9 mouse cellular contexts compared by ENCODE assay signal in the genomic region with DNA sequence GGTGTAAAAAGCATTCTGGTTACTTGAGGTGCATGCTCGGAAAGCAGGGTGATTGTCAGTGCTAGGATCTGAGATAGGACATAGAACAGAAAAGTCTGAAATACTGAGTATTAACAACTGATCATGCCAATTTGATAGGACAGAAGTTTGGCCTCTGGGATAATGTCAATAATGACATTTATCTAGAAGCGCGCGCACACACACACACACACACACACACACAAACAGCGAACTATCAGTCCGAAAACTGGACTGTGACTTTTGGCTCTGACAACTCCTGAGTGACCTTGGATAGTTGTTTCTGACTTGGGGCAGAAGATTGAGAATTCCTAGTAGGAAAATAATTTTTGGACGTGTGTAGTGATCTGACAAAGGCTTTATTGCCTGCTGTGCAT. TPM values are rescaled to one million over a fixed set of nuclear protein-coding genes. Genes with fewer than 3 reads are reported as not detected.
A peak's percentile ranks its signal among the peaks of the same experiment; 100 is the strongest.
DNase-seq lines count a peak whose midpoint lies in the region; ATAC-seq and TF ChIP-seq lines count a peak whose summit lies in the region.
"Had no signal": no experiment of that assay in that cellular context is flagged by ENCODE, and none has a peak within 500 bp of the region (broad histone marks: within the 10 kb centered on the region; RNA-seq: fewer than 3 reads in every experiment).

No protein-coding gene starts in this region.

- peak overlapping the region; percentile 91 for H3K4me2 ChIP-seq in kidney, postnatal 0 days (ENCODE audit: low read length)
- H3K4me2 ChIP-seq in embryonic facial prominence, embryonic 12.5 days (replicated peaks), result peak overlapping the region; percentile 90
- H3K4me2 ChIP-seq in hindbrain, postnatal 0 days (ENCODE audit: low read depth, low read length), result peak overlapping the region; percentile 86
- H3K4me2 ChIP-seq in midbrain, embryonic 16.5 days (ENCODE audit: low read length), result peak overlapping the region; percentile 69

- peak overlapping the region; percentile 89 for H3K9ac ChIP-seq in kidney, postnatal 0 days (ENCODE audit: low read depth, low read length)
- peak overlapping the region; percentile 91 for H3K9ac ChIP-seq in embryonic facial prominence, embryonic 12.5 days
- H3K9ac ChIP-seq in hindbrain, postnatal 0 days (replicated peaks; ENCODE audit: low read length), result peak overlapping the region; percentile 81
- H3K9ac ChIP-seq in midbrain, embryonic 16.5 days (ENCODE audit: low read depth, low read length), result peak overlapping the region; percentile 89

- ATAC-seq in kidney, postnatal 0 days (replicated peaks; ENCODE audit: low FRiP score, low read depth), result no peak
- no peak for ATAC-seq in embryonic facial prominence, embryonic 12.5 days (ENCODE audit: insufficient number of reproducible peaks, insufficient read depth, low FRiP score, low TSS enrichment)
- no peak for ATAC-seq in hindbrain, postnatal 0 days
- ATAC-seq in midbrain, embryonic 16.5 days, result no peak

- H3K4me1 ChIP-seq in kidney, postnatal 0 days (replicated peaks; ENCODE audit: insufficient read depth, low read length), result peaks cover 10% of the 10 kb centered on the region
- H3K4me1 ChIP-seq in embryonic facial prominence, embryonic 12.5 days, result peaks cover 20% of the 10 kb centered on the region
- peaks cover 11% of the 10 kb centered on the region; the same call in 1 of the 2 replicates for H3K4me1 ChIP-seq in hindbrain, postnatal 0 days (ENCODE audit: insufficient read depth, low read length)
- H3K4me1 ChIP-seq in midbrain, embryonic 16.5 days (ENCODE audit: control insufficient read depth, insufficient read depth, low read length), result peaks cover 32% of the 10 kb centered on the region

- no peak for DNase-seq in kidney, postnatal 0 days (ENCODE audit: low spot score)
- DNase-seq in kidney, adult 18-20 months, result no peak
- no peak for DNase-seq in hindbrain, postnatal 0 days (ENCODE audit: low spot score)
- no peak for DNase-seq in Muller cell, postnatal 12 days (ENCODE audit: inconsistent ontology term)
- no peak for DNase-seq in embryo, embryonic 10.5 days (ENCODE audit: low spot score)
- DNase-seq in layer of hippocampus, adult 9-10 months (ENCODE audit: low spot score), result no peak

- H3K27me3 ChIP-seq in kidney, postnatal 0 days (ENCODE audit: insufficient read depth, low read length), result no peaks in the 10 kb centered on the region
- H3K27me3 ChIP-seq in embryonic facial prominence, embryonic 12.5 days, result no peaks in the 10 kb centered on the region
- H3K27me3 ChIP-seq in hindbrain, postnatal 0 days (ENCODE audit: insufficient read depth, low read length), result no peaks in the 10 kb centered on the region
- H3K27me3 ChIP-seq in midbrain, embryonic 16.5 days (ENCODE audit: control insufficient read depth, insufficient read depth, low read depth, low read length), result no peaks in the 10 kb centered on the region; the same call in 1 of the 2 replicates

- H3K27ac ChIP-seq in kidney, postnatal 0 days, result no peak overlapping the region
- H3K27ac ChIP-seq in embryonic facial prominence, embryonic 12.5 days, result no peak overlapping the region
- no peak overlapping the region for H3K27ac ChIP-seq in hindbrain, postnatal 0 days
- H3K27ac ChIP-seq in midbrain, embryonic 16.5 days (ENCODE audit: low read length), result no peak overlapping the region

- no peaks in the 10 kb centered on the region for H3K36me3 ChIP-seq in kidney, postnatal 0 days (ENCODE audit: insufficient read depth, low read length)
- H3K36me3 ChIP-seq in embryonic facial prominence, embryonic 12.5 days, result no peaks in the 10 kb centered on the region
- H3K36me3 ChIP-seq in hindbrain, postnatal 0 days (ENCODE audit: insufficient read depth, low read length), result no peaks in the 10 kb centered on the region
- no peaks in the 10 kb centered on the region for H3K36me3 ChIP-seq in midbrain, embryonic 16.5 days (ENCODE audit: control insufficient read depth, insufficient read depth, low read length)

- no peaks in the 10 kb centered on the region for H3K9me3 ChIP-seq in kidney, postnatal 0 days (replicated peaks; ENCODE audit: low read length)
- no peaks in the 10 kb centered on the region for H3K9me3 ChIP-seq in embryonic facial prominence, embryonic 12.5 days
- no peaks in the 10 kb centered on the region for H3K9me3 ChIP-seq in hindbrain, postnatal 0 days (ENCODE audit: low read length)
- no peaks in the 10 kb centered on the region for H3K9me3 ChIP-seq in midbrain, embryonic 16.5 days (replicated peaks; ENCODE audit: control insufficient read depth, low read length, poor library complexity, severe bottlenecking)

- 19% methylated on average over 7 of the region's 7 CpGs for WGBS in kidney, postnatal 0 days
- WGBS in embryonic facial prominence, embryonic 12.5 days, result 27% methylated on average over 7 of the region's 7 CpGs
- WGBS in hindbrain, postnatal 0 days, result 31% methylated on average over 7 of the region's 7 CpGs
- WGBS in midbrain, embryonic 16.5 days, result 42% methylated on average over 7 of the region's 7 CpGs

- no peak for TF ChIP-seq CTCF in kidney, postnatal 0 days (IDR thresholded peaks at IDR 0.05; ENCODE audit: low read depth)
- no peak for TF ChIP-seq CTCF in hindbrain, postnatal 0 days (IDR thresholded peaks at IDR 0.05; ENCODE audit: low read depth)

- peak overlapping the region; percentile 88 for H3K4me3 ChIP-seq in kidney, postnatal 0 days (replicated peaks; ENCODE audit: low read depth, low read length)
- peak overlapping the region; percentile 90 for H3K4me3 ChIP-seq in embryonic facial prominence, embryonic 12.5 days
- H3K4me3 ChIP-seq in hindbrain, postnatal 0 days (ENCODE audit: low read length), result peak overlapping the region; percentile 71
- peak overlapping the region; percentile 56 for H3K4me3 ChIP-seq in midbrain, embryonic 16.5 days (ENCODE audit: low read depth, low read length)

RNA-seq across cellular contexts. Expression of gene Gm20503, which starts 0.8 kb away (rescaled TPM):
- polyA plus RNA-seq in kidney, postnatal 0 days (2015; fragmentation: Nextera tagmentation; extraction: Ambion mirVana), result 18.7 and 23.5 TPM in 2 replicates
- 15.4 and 17.9 TPM in 2 replicates for polyA plus RNA-seq in embryonic facial prominence, embryonic 12.5 days (2016; fragmentation: Nextera tagmentation; extraction: Ambion mirVana)
- total RNA-seq in hindbrain, postnatal 0 days (2014; rRNA removed), result not detected in 2 replicates
- polyA plus RNA-seq in hindbrain, postnatal 0 days (2015; fragmentation: Nextera tagmentation; extraction: Ambion mirVana), result 11.7 and 18.2 TPM in 2 replicates
- 6.4 and 7.6 TPM in 2 replicates for polyA plus RNA-seq in midbrain, embryonic 16.5 days (2015; fragmentation: Nextera tagmentation; extraction: Ambion mirVana)
- polyA plus RNA-seq: large intestine, adult 2 months had no signal

RNA-seq across cellular contexts. Expression of gene Dnajc25, which starts 8.9 kb away (rescaled TPM):
- 14.0 and 14.1 TPM in 2 replicates for polyA plus RNA-seq in kidney, postnatal 0 days (2015; fragmentation: Nextera tagmentation; extraction: Ambion mirVana)
- polyA plus RNA-seq in embryonic facial prominence, embryonic 12.5 days (2016; fragmentation: Nextera tagmentation; extraction: Ambion mirVana), result 11.0 and 11.4 TPM in 2 replicates
- total RNA-seq in hindbrain, postnatal 0 days (2014; rRNA removed), result 2.7 and 5.2 TPM in 2 replicates
- 9.2 and 9.4 TPM in 2 replicates for polyA plus RNA-seq in hindbrain, postnatal 0 days (2015; fragmentation: Nextera tagmentation; extraction: Ambion mirVana)
- polyA plus RNA-seq in midbrain, embryonic 16.5 days (2015; fragmentation: Nextera tagmentation; extraction: Ambion mirVana), result 5.2 and 5.5 TPM in 2 replicates

RNA-seq across cellular contexts. Expression of gene Ptgr1, which starts 16.9 kb away (rescaled TPM):
- polyA plus RNA-seq in kidney, postnatal 0 days (2015; fragmentation: Nextera tagmentation; extraction: Ambion mirVana), result 18.9 and 20.6 TPM in 2 replicates
- polyA plus RNA-seq in embryonic facial prominence, embryonic 12.5 days (2016; fragmentation: Nextera tagmentation; extraction: Ambion mirVana), result 21.3 and 24.2 TPM in 2 replicates
- total RNA-seq in hindbrain, postnatal 0 days (2014; rRNA removed), result 1.3 and 3.1 TPM in 2 replicates
- polyA plus RNA-seq in hindbrain, postnatal 0 days (2015; fragmentation: Nextera tagmentation; extraction: Ambion mirVana), result 5.6 and 6.0 TPM in 2 replicates
- polyA plus RNA-seq in midbrain, embryonic 16.5 days (2015; fragmentation: Nextera tagmentation; extraction: Ambion mirVana), result 3.7 and 3.9 TPM in 2 replicates

RNA-seq across cellular contexts. Expression of gene Gng10, which starts 31.1 kb away (rescaled TPM):
- polyA plus RNA-seq in kidney, postnatal 0 days (2015; fragmentation: Nextera tagmentation; extraction: Ambion mirVana), result 102 TPM in 2 replicates
- 181 and 183 TPM in 2 replicates for polyA plus RNA-seq in embryonic facial prominence, embryonic 12.5 days (2016; fragmentation: Nextera tagmentation; extraction: Ambion mirVana)
- 86.0 and 104 TPM in 2 replicates for total RNA-seq in hindbrain, postnatal 0 days (2014; rRNA removed)
- polyA plus RNA-seq in hindbrain, postnatal 0 days (2015; fragmentation: Nextera tagmentation; extraction: Ambion mirVana), result 184 and 189 TPM in 2 replicates
- 219 and 224 TPM in 2 replicates for polyA plus RNA-seq in midbrain, embryonic 16.5 days (2015; fragmentation: Nextera tagmentation; extraction: Ambion mirVana)
